Mouse (Mus musculus) liver, embryonic 11.5 days (tissue): ENCODE measurements around the gene Usp13. TPM values are rescaled to one million over a fixed set of nuclear protein-coding genes. Genes with fewer than 3 reads are reported as not detected.

Source experiments
- ATAC-seq: fragments of 200-750 bp; cut with Nextera tagmentation; replicated peaks from 2 replicates; pipeline ENCODE4 v1.8.0; 2017; ENCODE audit warnings: moderate number of reproducible peaks, mild to moderate bottlenecking, moderate TSS enrichment, moderate library complexity; ENCODE audit not compliant: low FRiP score
- DNase-seq: peaks from one replicate; pipeline ENCODE4 v3.0.0-alpha.2; 2017; ENCODE audit warnings: low spot score
- H3K27ac ChIP-seq: fragments of 300-500 bp; sonication (generic); 2 replicates; pipeline ENCODE4 v1.5.1; 2014; ENCODE audit warnings: mild to moderate bottlenecking, low read depth, low read length, control low read depth
- H3K27me3 ChIP-seq: fragments of 300-500 bp; sonication (generic); replicated peaks from 2 replicates; pipeline ENCODE4 v1.6.1; 2014; ENCODE audit warnings: low read length, mixed read lengths; ENCODE audit not compliant: control insufficient read depth, insufficient read depth
- H3K36me3 ChIP-seq: fragments of 300-500 bp; sonication (generic); 2 replicates; pipeline ENCODE4 v1.6.1; 2014; ENCODE audit warnings: mild to moderate bottlenecking, low read length, moderate library complexity, mixed read lengths; ENCODE audit not compliant: control insufficient read depth, insufficient read depth
- H3K4me1 ChIP-seq: fragments of 300-500 bp; sonication (generic); replicated peaks from 2 replicates; pipeline ENCODE4 v1.6.1; 2014; ENCODE audit warnings: low read length, mixed read lengths; ENCODE audit not compliant: control insufficient read depth, insufficient read depth
- H3K4me2 ChIP-seq: fragments of 300-500 bp; sonication (generic); 2 replicates; pipeline ENCODE4 v1.6.1; 2014; ENCODE audit warnings: mild to moderate bottlenecking, control low read depth, moderate library complexity
- H3K4me3 ChIP-seq: fragments of 300-500 bp; sonication (generic); 2 replicates; pipeline ENCODE4 v1.5.1; 2014; ENCODE audit warnings: low read depth, low read length, control low read depth
- H3K9ac ChIP-seq: fragments of 300-500 bp; sonication (generic); 2 replicates; pipeline ENCODE4 v1.6.1; 2014; ENCODE audit warnings: low read depth, low read length, control low read depth
- H3K9me3 ChIP-seq: fragments of 300-500 bp; sonication (generic); 2 replicates; pipeline ENCODE4 v1.6.1; 2016; ENCODE audit warnings: low read length, inconsistent platforms, mixed read lengths; ENCODE audit not compliant: control insufficient read depth
- WGBS: fragments of 180-500 bp; shearing (Covaris S2); extraction: QIAGEN DNeasy Blood & Tissue Kit; methylation state at CpG from one replicate; pipeline ENCODE4 v1.1.7; 2014; 5-methylcytosine and 5-hydroxymethylcytosine counted together
- polyA plus RNA-seq: library from polyadenylated mRNA; unstranded; fragments of >200 nt; fragmentation: Nextera tagmentation; extraction: Ambion mirVana; gene quantifications from 2 replicates; pipeline ENCODE4 v1.2.1, GENCODE M21; 2014

Usp13 gene
- polyA plus RNA-seq, 1 experiment from 2014 or later = 3.6 TPM

- Histone ChIP-seq H3K9me3 (no peaks in the 10 kb centered on the region), H3K9ac (no peak overlapping the region), H3K27me3 (no peaks in the 10 kb centered on the region), H3K27ac (no peak overlapping the region), H3K4me1 (no peaks in the 10 kb centered on the region), H3K4me3 (no peak overlapping the region), H3K4me2 (no peak overlapping the region), H3K36me3 (no peaks in the 10 kb centered on the region)
- DNase-seq (no peak), ATAC-seq (no peak)
- 2% methylated on average over 2 of the region's 2 CpGs for WGBS
These were observed 148.2 kb downstream of the Usp13 start for GRCm38 (mm10) chr3:32965528-32965927.

GRCm38 (mm10) chr3:32968671-32969425, 151.5 kb downstream of the Usp13 start:
- Histone ChIP-seq H3K4me1 (no peaks in the 10 kb centered on the region), H3K9ac (no peak overlapping the region), H3K27me3 (no peaks in the 10 kb centered on the region), H3K4me3 (no peak overlapping the region), H3K27ac (no peak overlapping the region), H3K9me3 (no peaks in the 10 kb centered on the region), H3K4me2 (no peak overlapping the region), H3K36me3 (no peaks in the 10 kb centered on the region)
- DNase-seq (no peak), ATAC-seq (no peak)
- 48% methylated on average over 1 of the region's 1 CpGs for WGBS

GRCm38 (mm10) chr3:32970257-32970656, 152.9 kb downstream of the Usp13 start:
- H3K27ac ChIP-seq = no peak overlapping the region
- H3K27me3 ChIP-seq = no peaks in the 10 kb centered on the region
- WGBS = 78% methylated on average over 1 of the region's 1 CpGs
- H3K9ac ChIP-seq = no peak overlapping the region
- H3K4me3 ChIP-seq = no peak overlapping the region
- no peaks in the 10 kb centered on the region for H3K4me1 ChIP-seq
- H3K9me3 ChIP-seq = no peaks in the 10 kb centered on the region
- no peak for ATAC-seq
- DNase-seq = no peak
- no peak overlapping the region for H3K4me2 ChIP-seq
- no peaks in the 10 kb centered on the region for H3K36me3 ChIP-seq

GRCm38 (mm10) chr3:32979238-32979637, 161.9 kb downstream of the Usp13 start:
- no peak overlapping the region for H3K27ac ChIP-seq
- no peak overlapping the region for H3K4me2 ChIP-seq
- no peaks in the 10 kb centered on the region for H3K27me3 ChIP-seq
- ATAC-seq (no peak), DNase-seq (no peak)
- no peaks in the 10 kb centered on the region for H3K4me1 ChIP-seq
- no peak overlapping the region for H3K9ac ChIP-seq
- H3K4me3 ChIP-seq = no peak overlapping the region
- no peaks in the 10 kb centered on the region for H3K36me3 ChIP-seq
- no peaks in the 10 kb centered on the region for H3K9me3 ChIP-seq
- WGBS = 71% methylated on average over 6 of the region's 6 CpGs

- ATAC-seq (no peak), DNase-seq (no peak)
- Histone ChIP-seq H3K36me3 (no peaks in the 10 kb centered on the region), H3K4me3 (no peak overlapping the region), H3K4me1 (no peaks in the 10 kb centered on the region), H3K27me3 (no peaks in the 10 kb centered on the region), H3K4me2 (no peak overlapping the region), H3K27ac (no peak overlapping the region), H3K9me3 (no peaks in the 10 kb centered on the region), H3K9ac (no peak overlapping the region)
- WGBS = 66% methylated on average over 4 of the region's 4 CpGs
These were observed 162.6 kb downstream of the Usp13 start for GRCm38 (mm10) chr3:32979981-32980380.

GRCm38 (mm10) chr3:32985141-32985540, 167.8 kb downstream of the Usp13 start:
- H3K4me3 ChIP-seq = no peak overlapping the region
- 64% methylated on average over 3 of the region's 3 CpGs for WGBS
- no peaks in the 10 kb centered on the region for H3K4me1 ChIP-seq
- H3K27me3 ChIP-seq = no peaks in the 10 kb centered on the region
- DNase-seq = no peak
- no peaks in the 10 kb centered on the region for H3K9me3 ChIP-seq
- H3K9ac ChIP-seq = no peak overlapping the region
- H3K27ac ChIP-seq = no peak overlapping the region
- H3K4me2 ChIP-seq = no peak overlapping the region
- no peak for ATAC-seq
- no peaks in the 10 kb centered on the region for H3K36me3 ChIP-seq

Other genes with a start within 250 kb of the Usp13 start
- gene Gnb4, start 201.0 kb upstream of the Usp13 start, polyA plus RNA-seq = 24.9 and 27.2 TPM in 2 replicates
- gene Actl6a, start 111.2 kb upstream of the Usp13 start, polyA plus RNA-seq = 195 and 196 TPM in 2 replicates
- gene Ndufb5, start 80.6 kb upstream of the Usp13 start, polyA plus RNA-seq = 268 and 280 TPM in 2 replicates
- gene Mrpl47, start 79.9 kb upstream of the Usp13 start, polyA plus RNA-seq = 50.5 and 58.4 TPM in 2 replicates